Comparison of ENCODE assay signal across 11 mouse cellular contexts in the genomic region with DNA sequence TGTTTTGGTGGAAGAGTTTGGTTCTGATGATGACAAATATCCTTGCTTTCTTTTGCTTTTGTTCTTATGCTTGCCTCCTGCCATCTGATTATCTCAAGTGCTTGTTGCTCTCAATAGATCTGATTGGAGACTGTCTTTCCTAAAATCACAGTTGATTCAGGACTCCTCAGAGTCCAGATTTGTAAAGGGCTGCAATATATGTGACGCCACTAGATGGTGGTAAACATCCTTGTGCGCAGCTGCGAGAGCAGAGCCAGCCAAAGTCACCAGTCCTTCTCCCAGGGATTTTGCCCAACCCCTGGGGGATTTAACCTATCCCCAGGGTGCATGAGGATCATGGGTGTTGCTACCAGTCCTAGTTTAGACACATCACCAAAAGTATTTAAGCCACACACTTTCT. TPM values are rescaled to one million over a fixed set of nuclear protein-coding genes. Genes with fewer than 3 reads are reported as not detected.
DNase-seq lines count a peak whose midpoint lies in the region; ATAC-seq lines count a peak whose summit lies in the region.
"Had no signal": no experiment of that assay in that cellular context is flagged by ENCODE, and none has a peak within 500 bp of the region (broad histone marks: within the 10 kb centered on the region; RNA-seq: fewer than 3 reads in every experiment).

No protein-coding gene starts in this region.

- H3K27ac ChIP-seq in embryonic facial prominence, embryonic 10.5 days (replicated peaks) = no peak overlapping the region

- no peaks in the 10 kb centered on the region for H3K36me3 ChIP-seq in embryonic facial prominence, embryonic 10.5 days (replicated peaks)
- H3K36me3 ChIP-seq: heart, embryonic 12.5 days had no signal

- peak; percentile 21 for DNase-seq in adrenal gland, postnatal 14 days
- no peak for DNase-seq in adrenal gland, adult 8-10 months
- DNase-seq in layer of hippocampus, adult 11-12 months (ENCODE audit: low spot score) = peak; percentile 8
- DNase-seq in layer of hippocampus, adult 8-10 months (ENCODE audit: low spot score in 2 of 2) = no peak
- DNase-seq in 416B (ENCODE audit: low read depth) = peak; percentile 11
- peak; percentile 8 for DNase-seq in embryonic facial prominence, embryonic 10.5 days (ENCODE audit: low spot score)
- DNase-seq in c-Kit-positive CD71-positive TER-119-positive erythroid progenitor cells, embryonic 14.5 days (ENCODE audit: low spot score) = no peak
- DNase-seq: thymus, postnatal 4 days had no signal

- peaks cover 3% of the 10 kb centered on the region; the same call in 1 of the 2 replicates for H3K9me3 ChIP-seq in embryonic facial prominence, embryonic 10.5 days
- H3K9me3 ChIP-seq: heart, embryonic 12.5 days had no signal

- WGBS in embryonic facial prominence, embryonic 10.5 days = 6% methylated on average over 3 of the region's 3 CpGs

- H3K27me3 ChIP-seq in embryonic facial prominence, embryonic 10.5 days (replicated peaks; ENCODE audit: low read depth, poor library complexity, severe bottlenecking) = no peaks in the 10 kb centered on the region
- H3K27me3 ChIP-seq: heart, embryonic 12.5 days had no signal

- ATAC-seq in megakaryocyte, adult 5-6 weeks (ENCODE audit: poor library complexity, severe bottlenecking) = no peak

- H3K4me3 ChIP-seq in embryonic facial prominence, embryonic 10.5 days = no peak overlapping the region
- H3K4me3 ChIP-seq: heart, embryonic 12.5 days had no signal

- no peaks in the 10 kb centered on the region for H3K4me1 ChIP-seq in embryonic facial prominence, embryonic 10.5 days
- H3K4me1 ChIP-seq: heart, embryonic 12.5 days had no signal

RNA-seq across cellular contexts. Expression of a gene that starts 38.7 kb away (rescaled TPM):
- not detected in 2 replicates for total RNA-seq in adrenal gland, postnatal 14 days (2021)
- not detected for total RNA-seq in adrenal gland, adult 8-10 months (2022)
- total RNA-seq in layer of hippocampus, adult 8-10 months (2022) = not detected
- not detected in 2 replicates for polyA plus RNA-seq in embryonic facial prominence, embryonic 10.5 days (2016; fragmentation: Nextera tagmentation; extraction: Ambion mirVana)
- total RNA-seq in megakaryocyte, adult 5-6 weeks (2015) = not detected in 2 replicates
- not detected in 2 replicates for total RNA-seq in megakaryocyte, adult 5-6 weeks (2017)
- total RNA-seq: left cerebral cortex, adult 8-10 months had no signal
- polyA plus RNA-seq: heart, embryonic 12.5 days had no signal

Comparison
In these comparisons a context has a peak if more than half of its experiments do, and no peak if none do; other contexts are left out.
1. DNase-seq: peak in adrenal gland, postnatal 14 days (single experiment), layer of hippocampus, adult 11-12 months (single experiment), 416B (single experiment) and embryonic facial prominence, embryonic 10.5 days (single experiment); none in adrenal gland, adult 8-10 months (single experiment), layer of hippocampus, adult 8-10 months (0 of 2) and c-Kit-positive CD71-positive TER-119-positive erythroid progenitor cells, embryonic 14.5 days (single experiment).